Mouse (Mus musculus): Measurements from ENCODE around the gene Fat3. TPM values are rescaled to one million over a fixed set of nuclear protein-coding genes. Genes with fewer than 3 reads are reported as not detected.

The Fat3 gene
- polyA plus RNA-seq, 1 experiment from 2014 or later, result 7.5 TPM

DNA sequence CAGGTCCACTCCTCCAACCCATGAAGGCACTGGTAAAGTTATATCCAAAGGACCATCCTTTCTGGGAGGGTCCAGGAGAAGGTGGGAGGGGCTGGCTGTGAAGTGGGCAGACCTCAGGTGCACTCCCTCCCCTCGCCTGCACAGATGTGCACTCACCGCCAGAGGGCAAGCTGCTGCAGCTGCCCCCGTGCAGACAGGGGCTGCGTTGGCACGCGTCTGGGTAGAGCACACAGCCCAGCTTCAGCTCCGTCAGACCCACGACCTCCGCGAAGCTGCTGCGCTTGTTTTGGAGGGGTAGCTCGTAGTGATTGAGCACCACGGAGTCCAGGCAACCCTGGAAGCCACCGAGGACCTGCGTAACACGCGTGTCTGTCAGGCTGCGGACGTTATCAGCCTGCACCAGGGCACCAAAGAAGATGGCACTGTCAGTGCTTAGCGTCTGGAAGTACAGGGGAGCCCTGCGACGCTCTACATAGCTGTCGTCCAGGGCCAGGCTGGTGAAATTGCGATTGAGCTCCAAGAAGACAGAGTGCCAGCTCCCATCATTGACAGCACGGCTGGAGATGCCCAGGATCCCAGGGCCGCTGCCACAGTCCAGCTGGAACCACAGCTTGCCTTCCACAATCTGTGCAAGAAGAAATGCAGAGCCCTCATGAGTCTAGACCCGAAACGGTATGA lies 563.1 kb downstream of the Fat3 start:
- ATAC-seq, result peak; percentile 18; the same call in 1 of the 2 replicates
- Histone ChIP-seq H3K4me2 (ENCODE audit: low read length) (no peak overlapping the region), H3K4me1 (ENCODE audit: control insufficient read depth, insufficient read depth, low read depth, low read length) (no peaks in the 10 kb centered on the region), H3K36me3 (ENCODE audit: control insufficient read depth, insufficient read depth, low read length) (no peaks in the 10 kb centered on the region), H3K9ac (ENCODE audit: low read depth, low read length) (no peak overlapping the region), H3K27me3 (replicated peaks; ENCODE audit: control insufficient read depth, insufficient read depth, low read length) (no peaks in the 10 kb centered on the region), H3K27ac (ENCODE audit: low read depth, low read length) (no peak overlapping the region), H3K9me3 (ENCODE audit: control insufficient read depth, low read length) (no peaks in the 10 kb centered on the region), H3K4me3 (ENCODE audit: low read length) (no peak overlapping the region)
- 75% methylated on average over 28 of the region's 28 CpGs for WGBS

DNA sequence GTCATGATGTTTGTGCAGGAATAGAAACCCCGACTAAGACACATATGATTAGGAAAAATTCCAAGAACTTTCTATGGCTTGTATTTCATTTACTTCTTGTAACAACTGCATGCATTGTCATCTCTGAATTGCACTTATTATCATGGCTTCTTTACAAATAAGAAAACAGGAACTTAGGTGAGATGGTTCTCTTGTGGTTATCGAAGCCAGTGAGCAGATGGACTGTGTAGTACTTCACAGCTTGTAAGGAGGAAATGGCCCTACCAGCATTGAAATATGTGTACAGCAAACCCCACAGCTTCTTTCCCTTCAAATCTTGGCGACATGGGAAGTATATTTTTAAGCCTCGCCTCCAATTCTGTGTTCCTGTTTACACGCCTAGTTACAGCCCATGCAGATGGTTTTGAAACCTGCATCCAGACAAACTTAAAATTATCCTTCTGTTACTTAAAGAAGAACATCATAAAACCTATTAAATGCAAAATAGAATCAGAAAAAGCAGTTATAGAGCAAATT lies 570.1 kb downstream of the Fat3 start:
- no peak overlapping the region for H3K9ac ChIP-seq (ENCODE audit: low read depth, low read length)
- no peaks in the 10 kb centered on the region for H3K9me3 ChIP-seq (ENCODE audit: control insufficient read depth, low read length)
- H3K4me3 ChIP-seq (ENCODE audit: low read length), result no peak overlapping the region
- H3K36me3 ChIP-seq (ENCODE audit: control insufficient read depth, insufficient read depth, low read length), result no peaks in the 10 kb centered on the region
- no peak overlapping the region for H3K27ac ChIP-seq (ENCODE audit: low read depth, low read length)
- ATAC-seq, result no peak
- H3K27me3 ChIP-seq (replicated peaks; ENCODE audit: control insufficient read depth, insufficient read depth, low read length), result no peaks in the 10 kb centered on the region
- H3K4me1 ChIP-seq (ENCODE audit: control insufficient read depth, insufficient read depth, low read depth, low read length), result no peaks in the 10 kb centered on the region
- 90% methylated on average over 5 of the region's 5 CpGs for WGBS
- H3K4me2 ChIP-seq (ENCODE audit: low read length), result no peak overlapping the region

DNA sequence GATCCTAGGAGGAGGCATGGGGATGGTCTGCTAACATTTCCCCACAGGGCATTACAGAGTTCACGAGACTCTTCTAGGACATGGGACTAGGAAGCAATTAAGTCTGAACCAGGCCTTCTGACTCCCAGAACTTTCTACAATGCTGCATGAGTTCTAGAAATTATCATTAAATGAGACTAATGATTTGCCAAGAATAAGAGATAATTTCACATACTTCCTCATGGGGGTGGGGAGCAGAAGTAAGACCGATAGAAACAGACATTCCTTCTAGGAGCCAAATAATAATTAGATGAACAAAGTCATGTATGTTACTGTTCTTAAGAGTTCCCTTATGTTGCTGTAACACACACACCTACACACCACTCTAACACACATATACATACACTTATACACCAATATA lies 572.8 kb downstream of the Fat3 start:
- H3K9me3 ChIP-seq (ENCODE audit: control insufficient read depth, low read length), result no peaks in the 10 kb centered on the region
- ATAC-seq, result no peak
- H3K4me3 ChIP-seq (ENCODE audit: low read length), result no peak overlapping the region
- H3K27me3 ChIP-seq (replicated peaks; ENCODE audit: control insufficient read depth, insufficient read depth, low read length), result no peaks in the 10 kb centered on the region
- no peak overlapping the region for H3K27ac ChIP-seq (ENCODE audit: low read depth, low read length)
- H3K9ac ChIP-seq (ENCODE audit: low read depth, low read length), result no peak overlapping the region
- 98% methylated on average over 2 of the region's 2 CpGs for WGBS
- no peaks in the 10 kb centered on the region for H3K4me1 ChIP-seq (ENCODE audit: control insufficient read depth, insufficient read depth, low read depth, low read length)
- H3K36me3 ChIP-seq (ENCODE audit: control insufficient read depth, insufficient read depth, low read length), result no peaks in the 10 kb centered on the region
- no peak overlapping the region for H3K4me2 ChIP-seq (ENCODE audit: low read length)

DNA sequence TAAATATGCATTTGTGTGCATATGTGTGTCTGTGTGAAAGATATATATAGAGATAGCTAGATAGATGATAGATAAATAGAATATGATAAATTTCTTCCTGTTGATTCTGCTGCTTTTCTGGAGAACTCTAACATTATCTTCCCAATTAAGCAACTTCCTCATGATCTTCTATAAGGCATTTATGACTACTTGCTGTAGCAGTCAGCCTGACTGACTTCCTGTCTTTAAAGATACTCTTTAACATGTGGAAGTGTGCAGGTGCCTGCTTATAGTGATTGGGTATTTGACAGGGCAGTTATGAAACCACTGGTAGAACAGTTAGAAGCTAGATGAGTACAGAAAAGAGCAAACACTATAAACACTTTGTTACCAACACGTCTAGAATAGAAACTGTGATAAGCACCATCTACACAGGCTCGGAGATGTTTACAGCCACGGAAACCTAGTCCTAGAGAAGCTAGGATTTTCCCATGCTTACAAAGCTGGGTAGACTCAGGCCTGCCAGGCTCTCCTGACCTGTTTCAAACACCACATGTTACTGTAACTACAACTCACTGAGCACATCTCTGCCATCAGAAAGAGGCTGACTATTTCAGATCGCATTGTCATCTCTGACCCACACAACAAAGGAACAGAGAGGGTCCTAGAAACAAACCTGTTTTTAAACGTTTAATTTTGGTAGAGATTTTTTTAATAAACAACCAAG lies 573.6 kb downstream of the Fat3 start:
- Histone ChIP-seq H3K4me1 (ENCODE audit: control insufficient read depth, insufficient read depth, low read depth, low read length) (no peaks in the 10 kb centered on the region), H3K4me2 (ENCODE audit: low read length) (no peak overlapping the region), H3K27me3 (replicated peaks; ENCODE audit: control insufficient read depth, insufficient read depth, low read length) (no peaks in the 10 kb centered on the region), H3K4me3 (ENCODE audit: low read length) (no peak overlapping the region), H3K9ac (ENCODE audit: low read depth, low read length) (no peak overlapping the region), H3K9me3 (ENCODE audit: control insufficient read depth, low read length) (no peaks in the 10 kb centered on the region), H3K27ac (ENCODE audit: low read depth, low read length) (no peak overlapping the region), H3K36me3 (ENCODE audit: control insufficient read depth, insufficient read depth, low read length) (no peaks in the 10 kb centered on the region)
- 81% methylated on average over 5 of the region's 5 CpGs for WGBS
- no peak for ATAC-seq

DNA sequence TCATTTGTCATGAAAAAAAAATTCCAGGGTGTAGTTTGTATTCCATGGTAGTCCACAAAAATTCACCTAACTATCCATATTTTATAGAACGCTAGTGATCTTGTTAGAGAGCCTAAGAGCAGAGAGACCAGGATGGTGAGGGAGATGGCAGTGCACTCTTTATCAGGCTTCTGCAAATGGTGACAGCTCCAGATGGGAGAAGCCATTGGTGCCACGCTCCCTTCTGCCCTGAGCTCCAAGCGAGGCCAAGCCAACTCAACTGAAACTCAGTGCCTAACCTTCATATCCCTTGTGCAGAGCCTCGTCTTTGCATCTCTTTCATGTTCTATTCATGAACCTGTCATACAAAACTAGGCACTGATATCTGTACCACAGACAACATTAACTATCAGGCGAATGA lies 575.8 kb downstream of the Fat3 start:
- no peaks in the 10 kb centered on the region for H3K36me3 ChIP-seq (ENCODE audit: control insufficient read depth, insufficient read depth, low read length)
- H3K9ac ChIP-seq (ENCODE audit: low read depth, low read length), result no peak overlapping the region
- no peak for ATAC-seq
- H3K4me2 ChIP-seq (ENCODE audit: low read length), result no peak overlapping the region
- no peaks in the 10 kb centered on the region for H3K4me1 ChIP-seq (ENCODE audit: control insufficient read depth, insufficient read depth, low read depth, low read length)
- H3K9me3 ChIP-seq (ENCODE audit: control insufficient read depth, low read length), result no peaks in the 10 kb centered on the region
- WGBS, result 73% methylated on average over 5 of the region's 5 CpGs
- H3K27ac ChIP-seq (ENCODE audit: low read depth, low read length), result no peak overlapping the region
- no peak overlapping the region for H3K4me3 ChIP-seq (ENCODE audit: low read length)
- H3K27me3 ChIP-seq (replicated peaks; ENCODE audit: control insufficient read depth, insufficient read depth, low read length), result no peaks in the 10 kb centered on the region

DNA sequence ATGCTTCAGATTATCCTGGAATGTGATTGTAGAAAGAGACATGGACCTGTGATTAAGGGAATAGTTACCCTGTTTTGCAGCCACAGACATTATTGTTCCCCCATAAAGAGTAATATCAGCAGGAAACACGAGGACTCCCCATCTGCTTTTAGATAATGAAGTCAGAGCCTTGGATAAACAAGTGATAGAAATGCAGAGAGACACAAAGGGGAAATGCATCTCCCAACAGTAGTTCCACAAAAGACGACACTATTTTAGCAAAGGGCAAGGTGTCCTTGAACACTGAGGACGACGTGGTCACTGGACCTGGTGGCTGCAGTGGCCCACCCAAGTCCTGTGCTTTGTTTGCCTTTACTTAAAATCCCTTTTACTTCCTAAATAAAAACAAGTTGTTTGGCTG lies 580.8 kb downstream of the Fat3 start:
- no peaks in the 10 kb centered on the region for H3K9me3 ChIP-seq (ENCODE audit: control insufficient read depth, low read length)
- H3K4me3 ChIP-seq (ENCODE audit: low read length), result no peak overlapping the region
- no peak overlapping the region for H3K4me2 ChIP-seq (ENCODE audit: low read length)
- no peak overlapping the region for H3K27ac ChIP-seq (ENCODE audit: low read depth, low read length)
- H3K4me1 ChIP-seq (ENCODE audit: control insufficient read depth, insufficient read depth, low read depth, low read length), result no peaks in the 10 kb centered on the region
- H3K27me3 ChIP-seq (replicated peaks; ENCODE audit: control insufficient read depth, insufficient read depth, low read length), result no peaks in the 10 kb centered on the region
- no peaks in the 10 kb centered on the region; the same call in 1 of the 2 replicates for H3K36me3 ChIP-seq (ENCODE audit: control insufficient read depth, insufficient read depth, low read length)
- WGBS, result 73% methylated on average over 4 of the region's 4 CpGs
- H3K9ac ChIP-seq (ENCODE audit: low read depth, low read length), result no peak overlapping the region
- ATAC-seq, result no peak

DNA sequence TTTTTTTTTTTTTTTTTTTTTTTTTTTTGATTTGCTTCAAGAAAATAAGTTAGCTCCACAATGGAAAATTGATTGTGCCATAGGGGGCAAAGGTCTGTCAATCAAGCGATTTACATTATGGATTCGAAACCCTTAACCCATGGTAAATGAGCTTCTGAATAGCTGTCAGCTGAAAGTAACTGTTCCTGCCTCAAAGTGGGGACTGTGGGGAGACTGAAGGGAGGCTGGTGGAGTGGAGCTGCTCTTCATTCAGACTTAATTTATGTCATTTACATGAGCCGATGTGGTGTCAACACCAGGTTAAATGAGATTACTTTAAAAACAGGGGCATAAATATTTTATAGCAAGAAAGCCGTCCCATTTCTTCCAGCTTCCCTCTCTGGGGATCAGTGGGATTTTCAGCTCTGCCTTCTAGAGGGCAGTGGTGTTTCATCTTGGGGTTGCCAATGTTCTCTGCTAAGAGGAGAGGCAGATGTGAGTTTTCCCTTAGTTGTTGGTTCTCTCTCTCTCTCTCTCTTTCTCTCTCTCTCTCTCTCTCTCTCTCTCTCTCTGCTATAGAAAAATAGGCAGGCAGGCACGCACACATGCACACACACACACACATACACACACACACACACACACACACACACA lies 581.6 kb downstream of the Fat3 start:
- peaks cover 6% of the 10 kb centered on the region; the same call in 1 of the 2 replicates for H3K36me3 ChIP-seq (ENCODE audit: control insufficient read depth, insufficient read depth, low read length)
- no peak overlapping the region for H3K9ac ChIP-seq (ENCODE audit: low read depth, low read length)
- WGBS, result 48% methylated on average over 5 of the region's 5 CpGs
- H3K4me3 ChIP-seq (ENCODE audit: low read length), result no peak overlapping the region
- H3K9me3 ChIP-seq (ENCODE audit: control insufficient read depth, low read length), result no peaks in the 10 kb centered on the region
- no peaks in the 10 kb centered on the region for H3K4me1 ChIP-seq (ENCODE audit: control insufficient read depth, insufficient read depth, low read depth, low read length)
- no peaks in the 10 kb centered on the region for H3K27me3 ChIP-seq (replicated peaks; ENCODE audit: control insufficient read depth, insufficient read depth, low read length)
- no peak overlapping the region for H3K27ac ChIP-seq (ENCODE audit: low read depth, low read length)
- H3K4me2 ChIP-seq (ENCODE audit: low read length), result no peak overlapping the region
- peak; percentile 52; the same call in 1 of the 2 replicates for ATAC-seq

DNA sequence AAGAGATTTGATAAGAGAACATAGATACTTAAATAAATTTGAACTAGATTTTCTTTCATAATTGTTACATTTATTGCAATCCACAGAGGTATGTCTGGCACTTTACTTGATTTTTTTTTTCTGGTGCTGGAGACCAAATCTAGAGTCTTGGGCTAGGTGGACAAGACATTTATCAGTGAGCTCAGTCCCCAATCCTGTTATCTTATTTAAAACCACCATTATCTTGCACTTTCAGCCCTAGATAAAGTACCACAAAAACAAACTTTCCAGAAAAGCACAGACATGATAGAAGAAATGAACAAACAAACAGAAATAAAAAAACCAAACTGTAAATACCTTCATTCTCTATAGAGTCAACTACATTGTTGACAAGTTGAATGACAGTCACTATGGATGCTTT lies 584.5 kb downstream of the Fat3 start:
- ATAC-seq, result no peak

DNA sequence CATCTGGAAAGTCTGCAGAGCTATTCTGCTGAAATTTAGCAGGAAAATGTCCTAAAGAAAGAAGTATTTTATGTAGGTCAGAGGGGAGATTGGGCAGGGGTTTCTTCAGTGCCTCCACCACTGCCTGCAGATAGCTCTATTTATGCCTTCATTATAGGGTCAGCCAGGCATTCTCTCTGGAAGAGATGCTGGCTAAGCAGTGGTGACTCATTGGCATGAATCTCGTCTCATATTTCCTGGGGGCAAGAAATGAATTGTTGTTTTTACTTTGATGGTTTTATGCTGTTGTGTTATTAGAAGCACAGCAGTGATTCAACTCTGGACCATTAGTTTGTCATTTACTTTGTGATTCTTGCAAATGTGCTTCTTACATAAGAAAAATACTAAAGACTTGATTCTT lies 588.4 kb downstream of the Fat3 start:
- 48% methylated on average over 1 of the region's 1 CpGs for WGBS
- Histone ChIP-seq H3K9ac (ENCODE audit: low read depth, low read length) (no peak overlapping the region), H3K4me2 (ENCODE audit: low read length) (no peak overlapping the region), H3K4me3 (ENCODE audit: low read length) (no peak overlapping the region), H3K27ac (ENCODE audit: low read depth, low read length) (no peak overlapping the region), H3K36me3 (ENCODE audit: control insufficient read depth, insufficient read depth, low read length) (peaks cover 6% of the 10 kb centered on the region; the same call in 1 of the 2 replicates), H3K27me3 (replicated peaks; ENCODE audit: control insufficient read depth, insufficient read depth, low read length) (no peaks in the 10 kb centered on the region), H3K4me1 (ENCODE audit: control insufficient read depth, insufficient read depth, low read depth, low read length) (no peaks in the 10 kb centered on the region), H3K9me3 (ENCODE audit: control insufficient read depth, low read length) (no peaks in the 10 kb centered on the region)
- no peak for ATAC-seq

More for the DNA sequence above, 584.5 kb downstream of the Fat3 start:
- no peak overlapping the region for H3K4me2 ChIP-seq (ENCODE audit: low read length)
- peaks cover 6% of the 10 kb centered on the region; the same call in 1 of the 2 replicates for H3K36me3 ChIP-seq (ENCODE audit: control insufficient read depth, insufficient read depth, low read length)
- H3K4me3 ChIP-seq (ENCODE audit: low read length), result no peak overlapping the region
- H3K9ac ChIP-seq (ENCODE audit: low read depth, low read length), result no peak overlapping the region
- no peak overlapping the region for H3K27ac ChIP-seq (ENCODE audit: low read depth, low read length)
- no peaks in the 10 kb centered on the region for H3K27me3 ChIP-seq (replicated peaks; ENCODE audit: control insufficient read depth, insufficient read depth, low read length)
- H3K4me1 ChIP-seq (ENCODE audit: control insufficient read depth, insufficient read depth, low read depth, low read length), result no peaks in the 10 kb centered on the region
- no peaks in the 10 kb centered on the region for H3K9me3 ChIP-seq (ENCODE audit: control insufficient read depth, low read length)
